Mouse (Mus musculus): Measurements from ENCODE around the gene Klhdc3. TPM values are rescaled to one million over a fixed set of nuclear protein-coding genes. Genes with fewer than 3 reads are reported as not detected.

Klhdc3 gene
- 10 to 100 TPM; 61.0 to 83.8 (median 75.5) TPM for total RNA-seq (2022)

DNA sequence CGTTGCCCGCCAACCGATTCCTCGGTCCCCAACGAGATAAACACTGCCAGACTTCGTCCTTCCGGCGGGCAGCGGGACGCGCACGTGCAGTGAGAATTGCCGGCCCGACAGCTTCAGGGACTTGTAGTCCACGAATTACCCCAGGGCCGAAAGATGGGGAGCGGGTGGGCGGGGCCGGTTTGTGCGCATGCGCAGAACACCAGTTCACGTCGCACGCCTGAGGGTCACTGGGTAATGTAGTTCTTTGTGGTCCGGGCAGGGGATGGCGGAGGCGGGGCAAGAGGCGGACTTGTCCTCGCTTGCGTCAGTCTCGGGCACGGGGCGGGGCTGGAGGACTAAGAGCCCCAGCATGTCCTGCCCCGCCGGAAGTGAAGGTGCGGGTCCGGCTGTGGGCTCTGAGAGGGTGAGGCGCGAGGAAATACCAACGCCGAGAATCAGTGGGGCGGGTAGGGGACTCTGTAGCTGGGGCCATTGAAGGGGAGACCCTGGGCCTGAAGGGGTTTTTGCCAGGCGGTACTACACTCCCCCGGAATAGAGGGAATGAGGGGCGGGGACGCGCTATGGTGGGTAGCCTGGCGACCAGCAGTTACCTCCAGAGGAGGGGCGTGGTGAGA is at the start of gene Klhdc3:
TSS of gene Klhdc3 (minus strand) at position 155 of the 614 bp plus-strand sequence.
- DNase-seq (ENCODE audit: low spot score in 2 of 2), result peak; percentile 94 to 97

DNA sequence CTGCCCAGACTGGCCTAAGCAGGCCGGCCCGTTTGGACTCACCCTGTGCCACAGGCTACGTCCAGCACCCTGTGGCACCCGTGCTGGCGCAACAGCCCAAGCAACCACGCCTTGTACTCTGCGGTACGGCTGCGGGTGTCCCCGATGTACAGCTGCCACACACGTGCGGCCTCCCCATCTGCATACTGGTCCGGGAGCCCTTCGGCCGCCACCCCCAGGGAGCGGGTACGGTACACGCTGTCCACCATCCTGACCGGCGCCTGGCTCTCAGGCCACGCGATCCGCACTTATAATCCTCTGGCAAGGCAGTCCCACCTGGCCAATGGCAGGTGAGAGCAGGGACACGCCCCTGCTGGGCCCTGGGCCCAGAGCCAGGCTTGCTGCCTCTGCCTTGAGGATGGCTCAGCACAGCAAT is 48.2 kb upstream of the Klhdc3 start, which contains the start of gene Gnmt:
TSS of gene Gnmt (minus strand) at position 265 of the 415 bp plus-strand sequence.
- DNase-seq (ENCODE audit: low spot score in 2 of 2), result no peak

DNA sequence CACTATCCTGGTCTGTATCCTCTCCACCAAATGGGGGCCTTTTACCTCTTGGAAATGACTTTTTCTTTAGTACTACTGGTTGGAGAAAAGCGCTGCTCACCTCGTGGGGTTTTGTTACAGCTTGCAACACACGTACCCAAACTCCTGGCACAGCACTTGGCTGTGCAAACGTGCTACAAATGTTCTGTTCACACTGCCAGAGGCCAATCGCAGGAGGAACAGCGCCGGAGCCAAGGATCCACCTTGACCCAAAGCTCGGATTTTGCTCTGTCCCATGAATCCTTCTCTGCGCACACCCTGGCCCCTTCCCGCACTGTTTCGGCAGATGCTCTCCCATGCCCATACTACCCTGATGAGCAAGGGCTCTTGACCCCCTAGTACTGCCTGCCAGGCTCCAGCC is 47.8 kb upstream of the Klhdc3 start:
- DNase-seq (ENCODE audit: low spot score in 2 of 2), result no peak

DNA sequence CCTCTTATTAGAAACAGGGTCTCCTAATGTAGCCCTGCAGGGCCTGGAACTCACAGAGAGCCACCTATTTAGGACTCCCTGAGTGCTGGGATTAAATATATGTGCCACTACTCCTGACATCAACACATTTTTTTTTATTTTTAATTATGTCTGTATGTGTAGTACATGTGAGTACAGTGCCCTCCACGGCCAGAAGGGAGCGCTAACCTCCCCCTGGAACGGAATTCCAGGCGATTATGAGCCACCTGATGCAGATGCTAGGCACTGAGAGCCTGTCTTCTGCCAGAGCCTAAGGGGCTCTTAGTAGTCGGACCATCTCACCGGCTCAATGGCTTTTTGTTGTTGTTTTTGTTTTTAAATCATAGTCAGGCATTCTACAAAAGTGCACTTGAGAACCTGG is 47.3 kb upstream of the Klhdc3 start:
- DNase-seq (ENCODE audit: low spot score in 2 of 2), result no peak

DNA sequence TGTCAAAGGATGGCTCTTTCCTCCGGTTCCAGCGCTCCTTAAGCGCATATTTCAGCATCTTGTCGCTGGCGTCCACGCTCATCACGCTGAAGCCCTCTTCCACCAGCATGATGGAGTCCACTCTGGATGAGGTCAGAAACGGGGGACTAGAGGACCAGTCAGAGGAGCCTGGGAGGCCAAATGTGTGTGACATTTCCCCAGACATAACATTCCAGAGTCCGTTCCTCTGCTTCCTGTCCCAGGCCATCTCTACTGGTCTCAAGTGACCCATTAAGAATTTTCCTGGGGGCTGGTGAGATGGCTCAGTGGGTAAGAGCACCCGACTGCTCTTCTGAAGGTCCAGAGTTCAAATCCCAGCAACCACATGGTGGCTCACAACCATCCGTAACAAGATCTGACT is 46.6 kb upstream of the Klhdc3 start:
- no peak for DNase-seq (ENCODE audit: low spot score in 2 of 2)

DNA sequence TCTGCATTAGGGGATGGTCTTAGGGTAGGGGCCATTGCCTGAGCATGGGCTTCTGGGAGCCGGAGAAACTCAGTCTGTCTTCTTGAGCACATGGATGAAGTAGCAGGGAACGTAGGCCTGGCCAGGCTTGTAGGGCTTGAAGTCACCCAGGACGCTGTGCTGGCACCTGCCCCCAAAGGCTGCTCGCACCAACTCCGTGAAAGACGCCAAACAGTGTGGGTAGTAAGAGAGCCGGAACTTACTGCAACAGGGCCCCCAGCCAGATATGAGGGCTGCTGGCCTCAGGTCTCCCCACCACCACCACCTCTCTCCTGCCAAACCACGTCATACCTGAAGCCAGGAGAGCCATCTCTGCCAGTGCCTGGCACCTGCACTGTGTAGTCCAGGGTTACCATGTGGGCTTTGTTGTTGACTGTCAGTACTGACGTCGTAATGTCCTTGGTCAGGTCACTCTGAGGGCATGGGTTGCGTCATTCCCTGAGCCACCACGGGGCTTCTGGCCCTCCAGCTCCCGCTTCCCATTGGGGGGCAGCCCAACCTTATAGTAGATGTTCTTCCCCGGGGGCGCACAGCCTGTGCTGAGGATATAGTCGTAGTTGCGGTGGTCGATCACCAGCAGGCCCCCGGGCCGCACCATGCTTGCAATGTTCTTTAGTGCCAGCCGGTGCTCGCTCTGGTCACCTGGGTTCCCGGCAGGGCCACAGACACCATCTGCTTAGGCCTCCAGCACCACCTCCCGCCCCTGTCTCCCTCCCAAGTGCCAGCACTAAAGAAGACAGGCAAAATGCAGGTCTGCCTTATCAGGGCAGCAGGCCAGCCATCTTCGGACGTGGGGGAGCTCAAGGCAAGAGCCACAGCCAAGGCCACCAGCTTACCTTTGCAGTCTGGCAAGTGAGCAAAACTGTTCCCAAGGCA is 45.3 kb upstream of the Klhdc3 start:
- DNase-seq (ENCODE audit: low spot score in 2 of 2), result no peak

DNA sequence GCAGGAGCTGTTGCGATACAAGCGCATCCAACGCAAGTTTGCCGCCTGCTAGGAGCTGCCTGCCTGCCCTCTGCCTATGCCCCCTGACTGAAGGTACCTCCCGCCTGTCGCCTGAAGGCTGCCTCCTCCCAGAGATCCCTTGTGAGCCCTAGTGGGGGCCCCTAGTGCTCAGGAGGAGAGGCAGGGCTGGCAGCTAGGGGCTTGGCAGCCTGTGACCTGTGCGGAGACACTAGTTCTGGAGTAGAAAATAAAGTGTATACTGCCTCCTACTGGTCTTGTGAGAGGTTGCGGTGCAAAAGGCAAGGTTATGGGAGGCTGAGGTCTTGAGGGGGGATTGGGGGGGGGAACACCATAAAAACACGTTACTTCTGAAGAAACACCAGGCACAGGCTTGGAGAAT is 44.6 kb upstream of the Klhdc3 start:
- no peak for DNase-seq (ENCODE audit: low spot score in 2 of 2)

DNA sequence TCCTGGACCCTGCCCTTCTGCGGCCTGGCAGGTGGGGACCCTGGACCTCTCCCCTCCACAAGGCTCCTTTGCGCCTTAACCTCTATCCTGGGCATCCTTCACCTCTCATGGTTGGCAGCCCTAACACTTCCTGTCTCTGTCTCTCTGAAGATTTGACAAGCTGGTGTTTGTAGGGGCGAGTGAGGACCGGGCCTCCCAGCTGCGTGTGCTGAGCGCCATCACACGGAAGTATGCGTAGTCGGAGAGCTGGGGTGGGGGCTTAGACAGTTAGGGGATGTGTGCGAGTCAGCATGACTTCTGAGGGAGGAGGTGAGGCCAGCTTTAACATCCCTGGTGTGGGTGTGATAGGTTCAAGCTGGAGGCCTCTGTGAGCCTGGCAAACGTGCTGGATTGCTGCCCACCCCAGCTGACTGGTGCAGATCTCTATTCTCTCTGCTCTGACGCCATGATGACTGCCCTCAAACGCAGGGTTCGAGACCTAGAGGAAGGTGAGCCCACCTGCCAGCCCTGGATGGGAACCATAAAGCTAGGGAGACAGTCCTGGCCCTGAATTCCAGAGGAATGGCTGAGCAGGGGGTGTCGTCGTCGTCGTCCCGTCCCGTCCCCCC is 43.9 kb upstream of the Klhdc3 start:
- no peak for DNase-seq (ENCODE audit: low spot score in 2 of 2)

DNA sequence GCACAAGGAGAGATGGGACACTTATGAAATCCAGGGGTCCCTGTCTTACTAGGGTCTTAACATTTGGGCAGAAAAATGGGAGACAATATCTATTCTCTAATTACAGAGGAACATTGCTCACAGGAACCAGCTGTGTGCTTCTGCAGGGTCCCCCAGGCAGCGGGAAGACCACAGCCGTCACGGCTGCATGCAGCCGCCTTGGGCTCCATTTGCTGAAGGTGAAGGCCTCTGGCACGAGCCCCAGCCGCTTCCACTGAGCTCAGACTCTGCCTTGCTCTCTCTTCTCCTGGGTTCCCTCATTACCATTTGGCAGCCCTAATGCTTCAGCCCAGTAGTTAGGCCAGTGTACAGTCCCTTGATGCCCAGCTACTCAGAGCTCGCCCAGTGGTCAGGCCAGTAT is 40.4 kb upstream of the Klhdc3 start:
- DNase-seq (ENCODE audit: low spot score in 2 of 2), result no peak

DNA sequence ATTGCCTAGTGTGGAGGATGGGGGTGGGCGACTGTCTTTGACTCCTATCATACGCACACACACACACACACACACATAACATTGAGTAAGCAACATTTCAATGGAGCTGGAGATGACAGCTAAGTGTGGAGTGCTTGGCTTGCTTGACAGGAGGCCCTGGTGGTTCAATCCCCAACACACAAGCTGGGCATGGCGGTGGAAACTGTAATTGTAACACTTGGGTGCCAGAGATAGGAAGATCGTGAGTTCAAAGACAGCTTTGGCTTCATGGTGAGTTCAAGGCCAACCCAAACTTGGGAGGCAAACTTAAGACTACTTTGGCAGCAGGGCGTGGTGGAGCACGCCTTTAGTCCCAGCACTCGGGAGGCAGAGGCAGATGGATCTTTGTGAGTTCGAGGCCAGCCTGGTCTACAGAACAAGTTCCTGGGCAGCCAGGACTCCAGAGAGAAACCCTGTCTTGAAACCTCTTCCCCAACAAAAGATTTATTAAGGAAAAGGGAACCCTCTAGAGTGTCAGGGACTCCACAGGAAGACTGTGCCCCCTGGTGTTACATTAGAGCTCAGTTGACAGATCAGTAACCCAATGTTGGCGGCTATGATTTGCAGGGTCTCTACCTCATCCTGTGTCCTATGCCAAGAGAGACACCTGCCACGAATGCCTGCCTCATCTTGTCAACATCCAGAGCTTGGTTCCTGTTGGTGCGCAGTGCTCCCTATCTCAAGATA is 34.2 kb upstream of the Klhdc3 start:
- no peak for DNase-seq (ENCODE audit: low spot score in 2 of 2)

DNA sequence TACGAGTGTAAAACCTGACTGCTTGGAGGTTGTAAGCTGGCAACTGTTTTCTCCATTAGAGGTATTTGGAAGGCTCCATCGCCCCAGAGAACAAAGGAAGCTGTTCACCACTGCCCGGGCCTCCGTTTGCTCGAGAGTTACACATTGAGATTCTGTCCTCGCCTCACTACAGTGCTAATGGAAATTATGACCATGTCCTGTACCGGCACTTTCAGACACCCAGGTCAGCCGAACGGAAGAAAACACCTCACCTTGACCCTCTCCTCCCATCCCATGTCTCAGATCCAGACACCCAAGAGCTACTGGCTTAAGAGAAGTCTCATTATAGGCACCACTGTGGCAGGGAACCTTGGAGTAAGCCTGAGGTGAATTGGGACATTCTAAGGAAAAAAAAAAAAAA is 33.1 kb upstream of the Klhdc3 start:
- DNase-seq (ENCODE audit: low spot score in 2 of 2), result no peak

DNA sequence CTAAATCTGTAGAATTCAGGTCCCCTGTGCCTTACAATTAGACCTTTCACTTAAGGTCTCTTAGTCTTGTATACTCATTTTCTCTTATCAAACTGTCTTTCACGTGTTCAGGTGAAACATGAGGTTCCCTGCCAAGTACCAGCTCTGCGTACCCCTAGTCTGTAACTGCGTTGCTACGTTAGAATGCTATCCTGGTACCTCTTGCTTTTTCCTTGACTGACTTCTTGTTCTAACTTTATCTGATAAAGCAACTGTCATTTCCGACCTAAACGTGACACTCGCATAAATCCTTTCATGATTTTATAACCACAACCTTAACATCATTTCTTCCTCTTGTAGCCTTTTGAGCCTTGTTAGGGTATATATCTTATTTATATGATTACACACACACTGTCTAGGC is 31.7 kb upstream of the Klhdc3 start:
- no peak for DNase-seq (ENCODE audit: low spot score in 2 of 2)

DNA sequence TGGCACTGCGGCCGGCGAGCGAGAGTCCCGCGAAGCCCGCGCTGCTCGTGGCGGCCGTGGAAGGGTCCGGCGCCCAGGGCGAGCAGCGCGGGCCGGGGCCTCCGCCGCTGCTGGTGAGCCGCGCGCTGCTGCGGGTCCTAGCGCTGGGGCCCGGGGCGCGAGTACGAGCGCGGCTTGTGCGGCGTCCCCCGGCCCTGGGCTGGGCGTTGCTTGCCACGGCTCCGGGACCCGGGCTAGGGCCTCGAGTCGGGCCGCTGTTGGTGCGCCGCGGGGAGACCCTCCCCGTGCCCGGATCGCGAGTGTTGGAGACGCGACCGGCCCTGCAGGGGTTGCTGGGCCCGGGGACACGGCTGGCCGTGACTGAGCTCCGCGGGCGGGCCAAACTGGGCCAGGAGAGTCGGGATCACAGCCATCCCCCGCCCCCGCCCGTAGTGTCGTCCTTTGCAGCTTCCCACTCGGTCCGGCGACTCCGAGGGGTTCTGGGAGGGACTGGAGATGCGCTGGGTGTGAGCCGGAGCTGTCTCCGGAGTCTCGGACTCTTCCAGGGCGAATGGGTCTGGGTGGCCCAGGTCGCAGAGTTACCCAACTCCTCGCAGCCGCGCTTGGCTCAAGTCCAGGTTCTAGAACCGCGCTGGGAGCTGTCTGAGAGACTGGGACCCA is 31.0 kb upstream of the Klhdc3 start:
- peak; percentile 22 to 31 for DNase-seq (ENCODE audit: low spot score in 2 of 2)

DNA sequence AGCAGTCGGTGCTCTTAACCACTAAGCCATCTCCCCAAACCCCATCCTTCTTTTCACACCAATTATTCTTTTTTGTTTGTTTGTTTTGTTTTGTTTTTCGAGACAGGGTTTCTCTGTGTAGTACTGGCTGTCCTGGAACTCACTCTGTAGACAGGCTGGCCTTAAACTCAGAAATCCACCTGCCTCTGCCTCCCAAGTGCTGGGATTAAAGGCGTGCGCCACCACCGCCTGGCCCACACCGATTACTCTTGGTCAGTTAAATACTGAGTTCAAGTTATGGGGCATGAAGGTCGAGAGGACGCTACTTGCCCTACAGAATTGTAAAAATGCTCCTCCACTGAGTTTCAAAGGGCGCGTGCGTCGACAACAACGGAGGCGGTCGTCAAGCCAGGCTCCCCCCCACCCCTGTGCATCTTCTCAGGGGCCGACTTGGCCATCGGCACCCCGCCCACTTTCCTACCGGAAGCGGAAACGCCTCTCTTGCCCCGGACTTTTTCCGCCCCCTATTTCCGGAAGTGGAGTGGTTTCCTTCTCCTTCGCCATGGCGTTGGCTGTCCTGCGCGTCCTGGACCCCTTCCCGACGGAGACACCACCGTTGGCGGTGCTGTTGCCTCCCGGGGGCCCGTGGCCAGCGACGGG is 30.4 kb upstream of the Klhdc3 start, which contains the start of gene Pex6:
TSS of gene Pex6 (plus strand) at position 505 of the 639 bp plus-strand sequence.
- peak; percentile 88 to 89 for DNase-seq (ENCODE audit: low spot score in 2 of 2)

DNA sequence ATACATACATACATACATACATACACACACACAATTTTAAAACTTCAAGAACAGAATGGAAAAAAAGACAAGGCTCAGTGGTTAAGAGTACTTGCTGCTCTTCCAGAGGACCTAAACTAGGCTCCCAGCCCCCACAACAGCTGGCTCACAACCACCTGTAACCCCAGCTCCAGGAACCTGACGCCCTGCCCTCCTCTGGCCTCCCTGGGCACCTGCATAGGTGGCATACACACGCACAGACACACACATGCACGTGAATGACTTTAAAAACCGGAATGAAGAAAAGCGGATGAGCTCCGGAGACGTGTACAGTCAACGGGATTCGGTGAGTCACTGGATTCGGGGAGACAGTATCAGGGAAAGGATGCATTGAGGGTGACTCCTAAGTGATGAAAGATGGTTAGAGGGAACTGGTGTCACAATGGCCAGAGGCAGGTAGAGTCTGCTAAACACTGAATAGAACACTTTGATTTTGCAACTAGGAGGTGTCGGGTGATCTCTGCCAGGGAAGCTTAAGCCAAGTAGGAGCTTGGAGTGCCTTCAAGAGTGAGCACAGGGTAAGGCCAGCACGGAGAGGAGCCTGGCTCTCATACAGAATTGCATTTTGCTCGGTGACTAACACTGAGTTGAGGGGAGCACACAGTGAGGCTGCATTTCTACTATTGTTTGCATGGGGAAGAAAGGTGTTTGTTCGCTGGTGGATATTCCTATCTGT is 25.8 kb upstream of the Klhdc3 start:
- no peak for DNase-seq (ENCODE audit: low spot score in 2 of 2)

DNA sequence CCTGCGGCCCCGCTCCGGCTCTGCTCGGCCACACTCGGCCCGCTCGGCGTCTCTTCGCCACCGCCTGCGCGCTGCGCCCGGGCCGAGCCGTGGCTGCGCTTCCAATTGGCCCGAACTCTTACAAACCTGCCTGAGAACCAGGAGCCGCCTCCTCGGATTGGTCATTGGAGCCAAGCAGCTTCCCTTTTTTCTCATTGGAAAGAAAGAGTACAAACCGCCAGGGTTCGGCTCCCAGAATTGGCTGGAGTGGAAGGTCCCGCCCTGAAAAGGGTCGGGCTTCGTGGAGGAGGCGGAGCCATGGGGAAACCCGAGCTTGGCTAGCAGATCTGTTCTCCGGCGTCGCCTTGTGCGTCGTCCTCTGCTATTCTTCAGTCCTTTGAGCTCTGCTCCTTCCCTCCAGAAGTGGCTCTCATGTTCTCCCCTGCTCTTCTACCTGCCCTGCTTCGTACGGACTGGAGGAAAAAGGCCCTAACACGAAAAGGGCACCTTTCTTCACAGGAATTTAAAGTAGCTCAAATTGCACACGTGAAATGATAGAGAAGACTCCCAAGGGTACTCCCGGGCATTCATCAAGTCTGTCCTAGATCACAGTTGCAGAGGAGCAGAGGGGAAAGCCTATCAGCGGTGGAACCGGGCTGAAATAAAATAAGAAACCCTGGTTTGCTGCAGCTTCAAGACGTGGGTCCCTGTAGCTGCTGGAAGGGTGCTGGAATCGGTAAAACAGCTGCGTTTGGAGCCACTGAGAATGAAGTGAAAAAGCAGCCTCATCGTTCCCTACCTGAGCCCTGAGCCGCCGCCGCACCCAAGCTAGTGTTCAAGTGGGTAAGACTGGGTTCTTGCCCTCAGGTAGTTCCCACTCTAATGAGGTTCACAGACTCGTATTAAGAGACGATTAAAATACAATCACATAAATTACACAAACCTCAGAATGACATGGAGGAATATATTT is 24.4 kb upstream of the Klhdc3 start, which contains the start of gene Ppp2r5d:
TSS of gene Ppp2r5d (minus strand) at position 225 of the 949 bp plus-strand sequence.
- peak; percentile 93 to 95 for DNase-seq (ENCODE audit: low spot score in 2 of 2)

DNA sequence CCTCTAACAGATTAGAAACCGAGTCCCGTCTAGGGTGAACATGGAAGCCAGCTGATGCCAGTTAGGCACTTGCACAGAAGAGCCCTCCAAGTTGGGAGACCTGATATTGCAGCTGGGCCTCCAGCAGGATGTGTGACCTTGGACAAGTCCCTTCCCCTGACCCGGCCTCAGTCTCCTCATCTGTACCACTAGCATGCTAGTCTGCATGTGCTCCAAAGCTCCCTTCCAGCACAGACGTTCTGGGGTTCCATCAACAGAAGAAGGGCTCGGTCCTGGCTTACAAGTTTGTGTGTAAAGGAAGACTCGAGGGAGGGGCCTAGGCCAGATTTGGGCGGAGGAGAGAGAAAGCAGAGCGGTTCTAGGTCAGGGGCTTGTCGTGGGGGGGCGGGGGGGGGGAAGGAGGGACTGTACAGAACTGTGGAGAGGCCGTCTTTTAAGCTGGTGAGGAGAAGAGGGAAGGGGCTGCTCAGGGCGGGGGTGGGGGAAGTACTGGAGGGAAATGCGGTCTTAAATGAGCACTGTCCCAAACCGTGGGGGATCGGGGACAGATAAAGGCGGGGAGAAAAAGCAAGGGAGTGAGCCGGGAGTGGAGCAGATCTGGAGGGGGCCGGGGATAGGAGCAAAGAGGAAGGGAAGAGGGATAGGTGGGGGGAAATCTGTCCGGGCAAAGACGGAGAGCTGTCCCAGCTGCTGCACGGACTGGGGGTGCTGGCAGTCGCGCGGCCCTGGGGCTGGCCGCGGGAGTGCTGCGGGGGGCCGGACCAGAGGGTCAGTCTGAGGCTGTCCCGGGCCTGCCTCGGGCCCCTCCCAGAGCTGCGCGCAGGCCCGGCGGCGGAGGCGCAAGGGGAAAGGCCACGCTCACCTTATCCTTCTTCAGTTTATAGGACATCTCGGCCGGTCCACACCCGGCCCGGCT is 23.5 kb upstream of the Klhdc3 start:
- DNase-seq (ENCODE audit: low spot score in 2 of 2), result no peak

Data from gastrocnemius, adult 8-10 months (tissue).